ENCODE assay signal across 9 mouse cellular contexts in genomic region chr14:100213066-100213465, GRCm38 (mm10).
A peak's percentile ranks its signal among the peaks of the same experiment; 100 is the strongest.
DNase-seq lines count a peak whose midpoint lies in the region; ATAC-seq and TF ChIP-seq lines count a peak whose summit lies in the region.
"Had no signal": no experiment of that assay in that cellular context is flagged by ENCODE, and none has a peak within 500 bp of the region (broad histone marks: within the 10 kb centered on the region; RNA-seq: fewer than 3 reads in every experiment).

No protein-coding gene starts in this region.

- H3K27me3 ChIP-seq in CH12.LX (replicated peaks), result no peaks in the 10 kb centered on the region
- H3K27me3 ChIP-seq in stomach, postnatal 0 days (ENCODE audit: control insufficient read depth, insufficient read depth, low read length), result no peaks in the 10 kb centered on the region
- H3K27me3 ChIP-seq: neural tube, embryonic 13.5 days had no signal

- 51% methylated on average over 7 of the region's 7 CpGs for WGBS in stomach, postnatal 0 days

- peak; percentile 36 to 76 for DNase-seq in adrenal gland, adult (ENCODE audit: inconsistent age in 2 of 2, low spot score in 1 of 2)
- DNase-seq in adrenal gland, postnatal 4 days (ENCODE audit: low spot score in 2 of 2), result no peak
- DNase-seq in CH12.LX (ENCODE audit: extremely low read depth), result peak; percentile 91
- DNase-seq in gastrocnemius, postnatal 14 days, result peak; percentile 36
- DNase-seq in left cerebral cortex, adult 2 months (ENCODE audit: extremely low spot score in 1 of 2, low spot score in 2 of 2), result peak; percentile 35 to 41
- DNase-seq in stomach, postnatal 0 days (ENCODE audit: low spot score), result peak; percentile 39
- DNase-seq in cerebellum, adult 9-11 months, result no peak
- DNase-seq in cerebellum, postnatal 25 days, result no peak

- H3K9me3 ChIP-seq in CH12.LX (replicated peaks; ENCODE audit: low read length), result no peaks in the 10 kb centered on the region
- H3K9me3 ChIP-seq in stomach, postnatal 0 days (ENCODE audit: control insufficient read depth, low read length), result no peaks in the 10 kb centered on the region
- H3K9me3 ChIP-seq: neural tube, embryonic 13.5 days had no signal

- H3K27ac ChIP-seq in CH12.LX (ENCODE audit: insufficient read depth, low read depth), result peak overlapping the region; percentile 99
- H3K27ac ChIP-seq in left cerebral cortex, adult 2 months, result peak overlapping the region; percentile 72
- H3K27ac ChIP-seq in stomach, postnatal 0 days (replicated peaks), result no peak overlapping the region
- H3K27ac ChIP-seq: neural tube, embryonic 13.5 days had no signal

- intact Hi-C loops in gastrocnemius, postnatal 14 days (cut with DNase I; ENCODE audit: low total_unique reads), result no loop called here
- intact Hi-C loops in left cerebral cortex, adult 2 months (cut with DNase I), result no loop called here

- H3K36me3 ChIP-seq in CH12.LX (replicated peaks in 1 of 2; ENCODE audit: control insufficient read depth in 1 of 2, insufficient read depth in 1 of 2, low read length in 1 of 2), result peaks cover 3 to 8% of the 10 kb centered on the region in 2 experiments
- H3K36me3 ChIP-seq in stomach, postnatal 0 days (ENCODE audit: control insufficient read depth, insufficient read depth, low read length), result no peaks in the 10 kb centered on the region
- H3K36me3 ChIP-seq: neural tube, embryonic 13.5 days had no signal

- TF ChIP-seq POLR2A in CH12.LX (IDR thresholded peaks at IDR 0.05; ENCODE audit: low read depth, low read length), result peak; percentile 97

- in situ Hi-C loops in CH12.LX (cut with MboI; ENCODE audit: low pct_ligation_motif_present, low pct_unique_long_range_greater_than_20kb, low sequenced_read_pairs), result loop anchor here (25.0 kb wide), 2 partner anchors 249 to 251 kb away; no protein-coding TSS in a partner anchor

- dilution Hi-C loops in CH12.LX (cut with MboI; ENCODE audit: extremely low pct_ligation_motif_present, extremely low pct_unique_long_range_greater_than_20kb, low sequenced_read_pairs), result no loop called here

- no peaks in the 10 kb centered on the region; the same call in none of the 2 replicates for H3K79me2 ChIP-seq in CH12.LX (replicated peaks; ENCODE audit: control insufficient read depth, extremely low read depth, insufficient read depth, poor library complexity, severe bottlenecking)

- peaks cover 7 to 55% of the 10 kb centered on the region in 2 experiments; a peak in 3 of 4 replicates for H3K4me1 ChIP-seq in CH12.LX (ENCODE audit: control insufficient read depth in 1 of 2, insufficient read depth in 2 of 2)
- no peaks in the 10 kb centered on the region for H3K4me1 ChIP-seq in stomach, postnatal 0 days (replicated peaks; ENCODE audit: control insufficient read depth, insufficient read depth)

- H3K4me3 ChIP-seq in CH12.LX (replicated peaks in 1 of 3; ENCODE audit: low read depth in 2 of 3, low read length in 2 of 3, poor library complexity in 1 of 3), result peak overlapping the region; percentile 45 to 67 (median 52)
- peak overlapping the region; percentile 26 for H3K4me3 ChIP-seq in left cerebral cortex, adult 2 months
- H3K4me3 ChIP-seq in stomach, postnatal 0 days (ENCODE audit: low read depth, low read length), result no peak overlapping the region
- H3K4me3 ChIP-seq: neural tube, embryonic 13.5 days had no signal

- TF ChIP-seq EP300 in CH12.LX (IDR thresholded peaks at IDR 0.05; ENCODE audit: low read length), result no peak
- TF ChIP-seq EP300 in stomach, postnatal 0 days (optimal IDR thresholded peaks at IDR 0.05), result no peak

- no peak; the same call in 1 of the 2 replicates for TF ChIP-seq RAD21 in CH12.LX (IDR thresholded peaks at IDR 0.05; ENCODE audit: low read depth, low read length)

- peak overlapping the region; percentile 94 for H3K9ac ChIP-seq in CH12.LX (ENCODE audit: insufficient read depth, low read depth)
- H3K9ac ChIP-seq in stomach, postnatal 0 days (ENCODE audit: low read length), result no peak overlapping the region
- H3K9ac ChIP-seq: neural tube, embryonic 13.5 days had no signal

- peak overlapping the region; percentile 48 for H3K4me2 ChIP-seq in CH12.LX (ENCODE audit: insufficient read depth, low read depth, poor library complexity, severe bottlenecking)
- H3K4me2 ChIP-seq in stomach, postnatal 0 days (replicated peaks; ENCODE audit: low read depth), result no peak overlapping the region
- H3K4me2 ChIP-seq: neural tube, embryonic 13.5 days had no signal

- TF ChIP-seq CTCF in CH12.LX (conservative IDR thresholded peaks at IDR 0.05 in 1 of 2, IDR thresholded peaks at IDR 0.05 in 1 of 2; ENCODE audit: low read depth in 2 of 2, low read length in 2 of 2), result no peak
- no peak for TF ChIP-seq CTCF in left cerebral cortex, adult 2 months (IDR thresholded peaks at IDR 0.05)
- no peak for TF ChIP-seq CTCF in stomach, postnatal 0 days (IDR thresholded peaks at IDR 0.05; ENCODE audit: low read depth)

- ATAC-seq in stomach, postnatal 0 days (ENCODE audit: low FRiP score, low TSS enrichment), result no peak; the same call in 1 of the 2 replicates

TF ChIP-seq in CH12.LX, 34 proteins besides CTCF, POLR2A, EP300 and RAD21:
- TF ChIP-seq MEF2A (IDR thresholded peaks at IDR 0.05; ENCODE audit: borderline replicate concordance, low read depth, low read length), result no peak; the same call in 1 of the 2 replicates
- TF ChIP-seq MAZ (IDR thresholded peaks at IDR 0.05; ENCODE audit: low read depth, low read length), result 0 out of 2 replicates have a peak, but pooled peaks have one; percentile 30
- no peak for TF ChIP-seq USF1 (IDR thresholded peaks at IDR 0.05; ENCODE audit: low read depth, low read length)
- 0 out of 2 replicates have a peak, but pooled peaks have one; percentile 31 for TF ChIP-seq CHD2 (IDR thresholded peaks at IDR 0.05; ENCODE audit: low read length)
- TF ChIP-seq BHLHE40 (IDR thresholded peaks at IDR 0.05; ENCODE audit: low read depth, low read length), result 0 out of 2 replicates have a peak, but pooled peaks have one; percentile 38
- peak; percentile 95 for TF ChIP-seq TBP (conservative IDR thresholded peaks at IDR 0.05; ENCODE audit: low read depth, low read length)
- no peak for TF ChIP-seq SMC3 (IDR thresholded peaks at IDR 0.05; ENCODE audit: low read depth, low read length)
- TF ChIP-seq PAX5 (IDR thresholded peaks at IDR 0.05; ENCODE audit: low read length), result no peak
- TF ChIP-seq ZC3H11A (IDR thresholded peaks at IDR 0.05; ENCODE audit: low read depth, low read length), result no peak
- no peak for TF ChIP-seq RCOR1 (conservative IDR thresholded peaks at IDR 0.05; ENCODE audit: low read depth, low read length)
- TF ChIP-seq JUN (IDR thresholded peaks at IDR 0.05; ENCODE audit: insufficient read depth, low read depth, low read length), result no peak
- TF ChIP-seq MXI1 (IDR thresholded peaks at IDR 0.05; ENCODE audit: low read depth, low read length), result peak; percentile 86
- TF ChIP-seq ZNF384 (IDR thresholded peaks at IDR 0.05; ENCODE audit: low read depth, low read length), result no peak
- peak; percentile 87 for TF ChIP-seq SIN3A (IDR thresholded peaks at IDR 0.05; ENCODE audit: low read length)
- TF ChIP-seq ZMIZ1 (IDR thresholded peaks at IDR 0.05; ENCODE audit: low read depth, low read length), result peak; percentile 90
- TF ChIP-seq MAFK (IDR thresholded peaks at IDR 0.05; ENCODE audit: insufficient replicate concordance, low read length), result no peak
- TF ChIP-seq E2F4 (IDR thresholded peaks at IDR 0.05; ENCODE audit: insufficient replicate concordance, low read depth, low read length), result no peak
- no peak for TF ChIP-seq JUND (conservative IDR thresholded peaks at IDR 0.05; ENCODE audit: low read depth, low read length)
- no peak for TF ChIP-seq CHD1 (IDR thresholded peaks at IDR 0.05; ENCODE audit: low read depth, low read length)
- no peak for TF ChIP-seq UBTF (IDR thresholded peaks at IDR 0.05; ENCODE audit: low read depth, low read length)
- peak; percentile 26; the same call in 1 of the 2 replicates for TF ChIP-seq NRF1 (IDR thresholded peaks at IDR 0.05; ENCODE audit: low read depth, low read length)
- TF ChIP-seq HCFC1 (IDR thresholded peaks at IDR 0.05; ENCODE audit: low read depth, low read length), result peak; percentile 23; the same call in 1 of the 2 replicates
- TF ChIP-seq MYC (IDR thresholded peaks at IDR 0.05; ENCODE audit: low read depth, low read length), result peak; percentile 91
- peak; percentile 97 for TF ChIP-seq NELFE (IDR thresholded peaks at IDR 0.05; ENCODE audit: low read depth, low read length)
- TF ChIP-seq MAX (IDR thresholded peaks at IDR 0.05; ENCODE audit: low read length), result peak; percentile 82
- TF ChIP-seq GABPA (IDR thresholded peaks at IDR 0.05; ENCODE audit: insufficient replicate concordance, low read depth, low read length), result no peak
- no peak for TF ChIP-seq KAT2A (IDR thresholded peaks at IDR 0.05; ENCODE audit: insufficient replicate concordance, low read length)
- TF ChIP-seq IRF4 (IDR thresholded peaks at IDR 0.05; ENCODE audit: low read depth, low read length), result peak; percentile 7; the same call in 1 of the 2 replicates
- TF ChIP-seq ELF1 (IDR thresholded peaks at IDR 0.05; ENCODE audit: low read depth, low read length), result peak; percentile 69
- no peak for TF ChIP-seq USF2 (conservative IDR thresholded peaks at IDR 0.05; ENCODE audit: low read depth, low read length)
- no peak for TF ChIP-seq ZKSCAN1 (IDR thresholded peaks at IDR 0.05; ENCODE audit: borderline replicate concordance, low read depth, low read length)
- peak; percentile 96 for TF ChIP-seq POLR2AphosphoS2 (IDR thresholded peaks at IDR 0.05; ENCODE audit: low read depth, low read length)
- TF ChIP-seq ETS1 (conservative IDR thresholded peaks at IDR 0.05; ENCODE audit: low read depth, low read length), result peak; percentile 28; the same call in 1 of the 2 replicates
- peak; percentile 87 for TF ChIP-seq TCF12 (IDR thresholded peaks at IDR 0.05; ENCODE audit: low read depth, low read length)

Comparison
In these comparisons a context has a peak if more than half of its experiments do, and no peak if none do; other contexts are left out.
1. DNase-seq: peak in adrenal gland, adult (2 of 2), CH12.LX (single experiment), gastrocnemius, postnatal 14 days (single experiment), left cerebral cortex, adult 2 months (2 of 2) and stomach, postnatal 0 days (single experiment); none in adrenal gland, postnatal 4 days (0 of 2), cerebellum, adult 9-11 months (single experiment) and cerebellum, postnatal 25 days (0 of 2).